Mouse (Mus musculus): Measurements from ENCODE around the gene Acer3. TPM values are rescaled to one million over a fixed set of nuclear protein-coding genes. Genes with fewer than 3 reads are reported as not detected.

Gene Acer3
- total and polyA plus RNA-seq, 3 experiments = 17.2 to 41.7 TPM; not detected in 1

GRCm38 (mm10) chr7:98158481-98158880, 162.5 kb downstream of the Acer3 start:
- Histone ChIP-seq H3K4me3 (ENCODE audit: control insufficient read depth in 1 of 2, insufficient read depth in 1 of 2, low read depth in 2 of 2, low read length in 2 of 2) (no peak overlapping the region), H3K4me1 (ENCODE audit: control insufficient read depth in 1 of 2, insufficient read depth in 2 of 2, low read length in 2 of 2) (peaks cover 0 to 23% of the 10 kb centered on the region in 2 experiments; a peak in 3 of 4 replicates), H3K9ac (ENCODE audit: control insufficient read depth, low read depth, low read length, poor library complexity, severe bottlenecking) (no peak overlapping the region), H3K36me3 (ENCODE audit: control insufficient read depth in 1 of 2, insufficient read depth in 2 of 2, low read length in 2 of 2) (peaks cover 0 to 7% of the 10 kb centered on the region in 2 experiments; a peak in 2 of 4 replicates), H3K9me3 (replicated peaks; ENCODE audit: insufficient read depth, low read length) (no peaks in the 10 kb centered on the region), H3K27ac (ENCODE audit: control insufficient read depth, low read depth, low read length) (no peak overlapping the region), H3K27me3 (ENCODE audit: control insufficient read depth in 1 of 2, insufficient read depth in 2 of 2, low read length in 2 of 2) (no peaks in the 10 kb centered on the region), H3K79me2 (ENCODE audit: control insufficient read depth, insufficient read depth, low read length, poor library complexity) (no peaks in the 10 kb centered on the region)
- DNase-seq (ENCODE audit: low read depth, low spot score) = no peak
- no peak for TF ChIP-seq RCOR1 (IDR thresholded peaks at IDR 0.05; ENCODE audit: low read depth, low read length)
- no peak for TF ChIP-seq CTCF (IDR thresholded peaks at IDR 0.05 in 2 of 3, conservative IDR thresholded peaks at IDR 0.05 in 1 of 3; ENCODE audit: control insufficient read depth in 1 of 3, insufficient read depth in 1 of 3, low read depth in 2 of 3, low read length in 3 of 3, poor library complexity in 1 of 3, severe bottlenecking in 1 of 3)
- TF ChIP-seq NRF1 (IDR thresholded peaks at IDR 0.05; ENCODE audit: insufficient read depth, low read depth, low read length, poor library complexity, severe bottlenecking) = no peak
- no peak for TF ChIP-seq CHD2 (IDR thresholded peaks at IDR 0.05; ENCODE audit: low read length)

GRCm38 (mm10) chr7:98157636-98158332, 163.2 kb downstream of the Acer3 start:
- Histone ChIP-seq H3K4me1 (ENCODE audit: control insufficient read depth in 1 of 2, insufficient read depth in 2 of 2, low read length in 2 of 2) (peaks cover 0 to 21% of the 10 kb centered on the region in 2 experiments; a peak in 3 of 4 replicates), H3K27me3 (ENCODE audit: control insufficient read depth in 1 of 2, insufficient read depth in 2 of 2, low read length in 2 of 2) (no peaks in the 10 kb centered on the region), H3K79me2 (ENCODE audit: control insufficient read depth, insufficient read depth, low read length, poor library complexity) (no peaks in the 10 kb centered on the region), H3K9me3 (replicated peaks; ENCODE audit: insufficient read depth, low read length) (no peaks in the 10 kb centered on the region), H3K4me3 (ENCODE audit: control insufficient read depth in 1 of 2, insufficient read depth in 1 of 2, low read depth in 2 of 2, low read length in 2 of 2) (no peak overlapping the region), H3K27ac (ENCODE audit: control insufficient read depth, low read depth, low read length) (no peak overlapping the region), H3K36me3 (ENCODE audit: control insufficient read depth in 1 of 2, insufficient read depth in 2 of 2, low read length in 2 of 2) (peaks cover 0 to 7% of the 10 kb centered on the region in 2 experiments; a peak in 2 of 4 replicates), H3K9ac (ENCODE audit: control insufficient read depth, low read depth, low read length, poor library complexity, severe bottlenecking) (no peak overlapping the region)
- TF ChIP-seq ETS1 (IDR thresholded peaks at IDR 0.05; ENCODE audit: low read depth, low read length) = no peak
- TF ChIP-seq MAZ (IDR thresholded peaks at IDR 0.05; ENCODE audit: low read depth, low read length) = no peak
- no peak for TF ChIP-seq KAT2A (conservative IDR thresholded peaks at IDR 0.05; ENCODE audit: low read depth, low read length)
- no peak for TF ChIP-seq ZNF384 (IDR thresholded peaks at IDR 0.05; ENCODE audit: low read depth, low read length)
- DNase-seq (ENCODE audit: low read depth, low spot score) = peak; percentile 25

Other genes with a start within 250 kb of the Acer3 start
- 1.3 and 1.4 TPM in 2 replicates for gene Myo7a, start 201.7 kb downstream of the Acer3 start, total RNA-seq (2012; rRNA removed)
- gene Myo7a, start 201.7 kb downstream of the Acer3 start, polyA plus RNA-seq (2012; ENCODE audit: insufficient read depth in 1 of 2, insufficient read length in 2 of 2, low read depth in 1 of 2, low replicate concordance in 2 of 2, missing spikeins in 1 of 2) = 1 to 10 TPM in 1 of 2 experiments, not detected in 1; 7.5 TPM
- 0.08 TPM in 1 of 2 replicates, not detected in the other for gene Omp, start 175.7 kb downstream of the Acer3 start, total RNA-seq (2012; rRNA removed)
- under 1 TPM in 1 of 2 experiments, not detected in 1; 0.07 TPM for gene Omp, start 175.7 kb downstream of the Acer3 start, polyA plus RNA-seq (2012; ENCODE audit: insufficient read depth in 1 of 2, insufficient read length in 2 of 2, low read depth in 1 of 2, low replicate concordance in 2 of 2, missing spikeins in 1 of 2)
- gene Capn5, start 142.9 kb downstream of the Acer3 start, total RNA-seq (2012; rRNA removed) = 0.04 and 0.26 TPM in 2 replicates
- under 1 TPM in 1 of 2 experiments, not detected in 1; 0.54 TPM for gene Capn5, start 142.9 kb downstream of the Acer3 start, polyA plus RNA-seq (2012; ENCODE audit: insufficient read depth in 1 of 2, insufficient read length in 2 of 2, low read depth in 1 of 2, low replicate concordance in 2 of 2, missing spikeins in 1 of 2)
- gene B3gnt6, start 121.7 kb downstream of the Acer3 start, total RNA-seq (2012; rRNA removed) = 0.12 TPM in 1 of 2 replicates, not detected in the other
- under 1 TPM in 1 of 2 experiments, not detected in 1; 0.08 TPM for gene B3gnt6, start 121.7 kb downstream of the Acer3 start, polyA plus RNA-seq (2012; ENCODE audit: insufficient read depth in 1 of 2, insufficient read length in 2 of 2, low read depth in 1 of 2, low replicate concordance in 2 of 2, missing spikeins in 1 of 2)
- 0.12 and 0.16 TPM in 2 replicates for gene Tsku, start 40.1 kb upstream of the Acer3 start, total RNA-seq (2012; rRNA removed)
- gene Tsku, start 40.1 kb upstream of the Acer3 start, polyA plus RNA-seq (2012; ENCODE audit: insufficient read depth in 1 of 2, insufficient read length in 2 of 2, low read depth in 1 of 2, low replicate concordance in 2 of 2, missing spikeins in 1 of 2) = under 1 TPM in 1 of 2 experiments, not detected in 1; 0.99 TPM
- not detected in 2 replicates for gene Gucy2d, start 119.2 kb upstream of the Acer3 start, total RNA-seq (2012; rRNA removed)
- not detected for gene Gucy2d, start 119.2 kb upstream of the Acer3 start, polyA plus RNA-seq (2012; ENCODE audit: insufficient read depth in 1 of 2, insufficient read length in 2 of 2, low read depth in 1 of 2, low replicate concordance in 2 of 2, missing spikeins in 1 of 2)
- not detected in 2 replicates for gene Lrrc32, start 168.1 kb upstream of the Acer3 start, total RNA-seq (2012; rRNA removed)
- not detected for gene Lrrc32, start 168.1 kb upstream of the Acer3 start, polyA plus RNA-seq (2012; ENCODE audit: insufficient read depth in 1 of 2, insufficient read length in 2 of 2, low read depth in 1 of 2, low replicate concordance in 2 of 2, missing spikeins in 1 of 2)

Measured in MEL (cell line).